Mouse (Mus musculus): ENCODE data around the gene Agl. TPM values are rescaled to one million over a fixed set of nuclear protein-coding genes. Genes with fewer than 3 reads are reported as not detected.

Gene Agl
- total and polyA plus RNA-seq, 2 experiments = 12.1 to 33.7 TPM

- no peaks in the 10 kb centered on the region for H3K27me3 ChIP-seq (ENCODE audit: control insufficient read depth, insufficient read depth, low read length)
- H3K9ac ChIP-seq (ENCODE audit: low read depth, low read length) = no peak overlapping the region
Observed at GRCm38 (mm10) chr3:116835350-116835749, 27.4 kb upstream of the Agl start.

GRCm38 (mm10) chr3:116834241-116834640 is 26.3 kb upstream of the Agl start:
- no peaks in the 10 kb centered on the region for H3K4me1 ChIP-seq (ENCODE audit: control insufficient read depth, insufficient read depth, low read length)
- no peak overlapping the region for H3K4me3 ChIP-seq (ENCODE audit: insufficient read depth, low read depth, low read length)
- 91% methylated on average over 6 of the region's 6 CpGs for WGBS
- H3K27me3 ChIP-seq (ENCODE audit: control insufficient read depth, insufficient read depth, low read length) = no peaks in the 10 kb centered on the region
- no peaks in the 10 kb centered on the region for H3K79me2 ChIP-seq (ENCODE audit: control insufficient read depth, insufficient read depth, low read length)
- no peaks in the 10 kb centered on the region for H3K36me3 ChIP-seq (ENCODE audit: control insufficient read depth, insufficient read depth, low read length)
- H3K9ac ChIP-seq (ENCODE audit: low read depth, low read length) = no peak overlapping the region
- no peak for TF ChIP-seq CTCF (IDR thresholded peaks at IDR 0.05; ENCODE audit: low read depth, low read length)
- no peak for TF ChIP-seq POLR2A (IDR thresholded peaks at IDR 0.05; ENCODE audit: extremely low read depth, insufficient read depth, low read length)
- no peak for DNase-seq (ENCODE audit: extremely low read depth, low read depth, low spot score)
- no peak overlapping the region for H3K27ac ChIP-seq (replicated peaks; ENCODE audit: insufficient read depth, low read depth, low read length)

More at GRCm38 (mm10) chr3:116835350-116835749, 27.4 kb upstream of the Agl start:
- no peak overlapping the region for H3K4me3 ChIP-seq (ENCODE audit: insufficient read depth, low read depth, low read length)
- no peak for DNase-seq (ENCODE audit: extremely low read depth, low read depth, low spot score)
- H3K4me1 ChIP-seq (ENCODE audit: control insufficient read depth, insufficient read depth, low read length) = no peaks in the 10 kb centered on the region
- H3K27ac ChIP-seq (replicated peaks; ENCODE audit: insufficient read depth, low read depth, low read length) = no peak overlapping the region
- no peaks in the 10 kb centered on the region for H3K36me3 ChIP-seq (ENCODE audit: control insufficient read depth, insufficient read depth, low read length)
- no peaks in the 10 kb centered on the region for H3K79me2 ChIP-seq (ENCODE audit: control insufficient read depth, insufficient read depth, low read length)
- WGBS = 61% methylated on average over 4 of the region's 4 CpGs
- TF ChIP-seq POLR2A (IDR thresholded peaks at IDR 0.05; ENCODE audit: extremely low read depth, insufficient read depth, low read length) (no peak), CTCF (IDR thresholded peaks at IDR 0.05; ENCODE audit: low read depth, low read length) (no peak)

- Histone ChIP-seq H3K79me2 (ENCODE audit: control insufficient read depth, insufficient read depth, low read length) (no peaks in the 10 kb centered on the region), H3K27ac (replicated peaks; ENCODE audit: insufficient read depth, low read depth, low read length) (no peak overlapping the region), H3K27me3 (ENCODE audit: control insufficient read depth, insufficient read depth, low read length) (no peaks in the 10 kb centered on the region), H3K4me1 (ENCODE audit: control insufficient read depth, insufficient read depth, low read length) (no peaks in the 10 kb centered on the region), H3K36me3 (ENCODE audit: control insufficient read depth, insufficient read depth, low read length) (no peaks in the 10 kb centered on the region), H3K9ac (ENCODE audit: low read depth, low read length) (no peak overlapping the region), H3K4me3 (ENCODE audit: insufficient read depth, low read depth, low read length) (no peak overlapping the region)
- no peak for TF ChIP-seq POLR2A (IDR thresholded peaks at IDR 0.05; ENCODE audit: extremely low read depth, insufficient read depth, low read length)
- TF ChIP-seq CTCF (IDR thresholded peaks at IDR 0.05; ENCODE audit: low read depth, low read length) = no peak
- DNase-seq (ENCODE audit: extremely low read depth, low read depth, low spot score) = no peak
- WGBS = 87% methylated on average over 4 of the region's 4 CpGs
Observed at GRCm38 (mm10) chr3:116833491-116833890, 25.5 kb upstream of the Agl start.

- H3K27me3 ChIP-seq (ENCODE audit: control insufficient read depth, insufficient read depth, low read length) = no peaks in the 10 kb centered on the region
- no peaks in the 10 kb centered on the region for H3K36me3 ChIP-seq (ENCODE audit: control insufficient read depth, insufficient read depth, low read length)
- no peak overlapping the region for H3K27ac ChIP-seq (replicated peaks; ENCODE audit: insufficient read depth, low read depth, low read length)
- no peak for DNase-seq (ENCODE audit: extremely low read depth, low read depth, low spot score)
- no peak overlapping the region for H3K9ac ChIP-seq (ENCODE audit: low read depth, low read length)
- no peaks in the 10 kb centered on the region for H3K79me2 ChIP-seq (ENCODE audit: control insufficient read depth, insufficient read depth, low read length)
- WGBS = 73% methylated on average over 7 of the region's 7 CpGs
- no peak overlapping the region for H3K4me3 ChIP-seq (ENCODE audit: insufficient read depth, low read depth, low read length)
- no peak for TF ChIP-seq POLR2A (IDR thresholded peaks at IDR 0.05; ENCODE audit: extremely low read depth, insufficient read depth, low read length)
- TF ChIP-seq CTCF (IDR thresholded peaks at IDR 0.05; ENCODE audit: low read depth, low read length) = no peak
- no peaks in the 10 kb centered on the region for H3K4me1 ChIP-seq (ENCODE audit: control insufficient read depth, insufficient read depth, low read length)
Observed at GRCm38 (mm10) chr3:116832526-116833310, 24.8 kb upstream of the Agl start.

- no peaks in the 10 kb centered on the region for H3K36me3 ChIP-seq (ENCODE audit: control insufficient read depth, insufficient read depth, low read length)
- H3K27ac ChIP-seq (replicated peaks; ENCODE audit: insufficient read depth, low read depth, low read length) = no peak overlapping the region
- WGBS = 72% methylated on average over 5 of the region's 5 CpGs
- no peak for TF ChIP-seq POLR2A (IDR thresholded peaks at IDR 0.05; ENCODE audit: extremely low read depth, insufficient read depth, low read length)
- TF ChIP-seq CTCF (IDR thresholded peaks at IDR 0.05; ENCODE audit: low read depth, low read length) = no peak
- no peaks in the 10 kb centered on the region for H3K27me3 ChIP-seq (ENCODE audit: control insufficient read depth, insufficient read depth, low read length)
- no peaks in the 10 kb centered on the region for H3K79me2 ChIP-seq (ENCODE audit: control insufficient read depth, insufficient read depth, low read length)
- H3K4me1 ChIP-seq (ENCODE audit: control insufficient read depth, insufficient read depth, low read length) = no peaks in the 10 kb centered on the region
- DNase-seq (ENCODE audit: extremely low read depth, low read depth, low spot score) = no peak
- no peak overlapping the region for H3K9ac ChIP-seq (ENCODE audit: low read depth, low read length)
- no peak overlapping the region for H3K4me3 ChIP-seq (ENCODE audit: insufficient read depth, low read depth, low read length)
Observed at GRCm38 (mm10) chr3:116831324-116831723, 23.4 kb upstream of the Agl start.

GRCm38 (mm10) chr3:116829274-116829920 is 21.4 kb upstream of the Agl start:
- no peaks in the 10 kb centered on the region for H3K79me2 ChIP-seq (ENCODE audit: control insufficient read depth, insufficient read depth, low read length)
- no peak overlapping the region for H3K27ac ChIP-seq (replicated peaks; ENCODE audit: insufficient read depth, low read depth, low read length)
- no peaks in the 10 kb centered on the region for H3K4me1 ChIP-seq (ENCODE audit: control insufficient read depth, insufficient read depth, low read length)
- H3K9ac ChIP-seq (ENCODE audit: low read depth, low read length) = no peak overlapping the region
- H3K36me3 ChIP-seq (ENCODE audit: control insufficient read depth, insufficient read depth, low read length) = no peaks in the 10 kb centered on the region
- 77% methylated on average over 10 of the region's 10 CpGs for WGBS
- H3K27me3 ChIP-seq (ENCODE audit: control insufficient read depth, insufficient read depth, low read length) = no peaks in the 10 kb centered on the region
- H3K4me3 ChIP-seq (ENCODE audit: insufficient read depth, low read depth, low read length) = no peak overlapping the region
- TF ChIP-seq CTCF (IDR thresholded peaks at IDR 0.05; ENCODE audit: low read depth, low read length) (no peak), POLR2A (IDR thresholded peaks at IDR 0.05; ENCODE audit: extremely low read depth, insufficient read depth, low read length) (no peak)
- DNase-seq (ENCODE audit: extremely low read depth, low read depth, low spot score) = peak; percentile 26

Measured in liver, adult 2 months (tissue).